Mouse (Mus musculus) gastrocnemius, postnatal 10 days (tissue): ENCODE results near the gene Ypel3. TPM values are rescaled to one million over a fixed set of nuclear protein-coding genes. Genes with fewer than 3 reads are reported as not detected.

ENCODE experiments used
- DNase-seq: peaks from one replicate; pipeline ENCODE4 v3.0.0; 2021; ENCODE audit warnings: mixed read lengths
- total RNA-seq, 2 experiments: library from RNA; stranded (reverse); gene quantifications; 2 replicates each; pipeline ENCODE4 v1.2.3; 2021

Gene Ypel3
- total RNA-seq, 2 experiments from 2014 or later, result 56.3 to 62.9 TPM

DNA sequence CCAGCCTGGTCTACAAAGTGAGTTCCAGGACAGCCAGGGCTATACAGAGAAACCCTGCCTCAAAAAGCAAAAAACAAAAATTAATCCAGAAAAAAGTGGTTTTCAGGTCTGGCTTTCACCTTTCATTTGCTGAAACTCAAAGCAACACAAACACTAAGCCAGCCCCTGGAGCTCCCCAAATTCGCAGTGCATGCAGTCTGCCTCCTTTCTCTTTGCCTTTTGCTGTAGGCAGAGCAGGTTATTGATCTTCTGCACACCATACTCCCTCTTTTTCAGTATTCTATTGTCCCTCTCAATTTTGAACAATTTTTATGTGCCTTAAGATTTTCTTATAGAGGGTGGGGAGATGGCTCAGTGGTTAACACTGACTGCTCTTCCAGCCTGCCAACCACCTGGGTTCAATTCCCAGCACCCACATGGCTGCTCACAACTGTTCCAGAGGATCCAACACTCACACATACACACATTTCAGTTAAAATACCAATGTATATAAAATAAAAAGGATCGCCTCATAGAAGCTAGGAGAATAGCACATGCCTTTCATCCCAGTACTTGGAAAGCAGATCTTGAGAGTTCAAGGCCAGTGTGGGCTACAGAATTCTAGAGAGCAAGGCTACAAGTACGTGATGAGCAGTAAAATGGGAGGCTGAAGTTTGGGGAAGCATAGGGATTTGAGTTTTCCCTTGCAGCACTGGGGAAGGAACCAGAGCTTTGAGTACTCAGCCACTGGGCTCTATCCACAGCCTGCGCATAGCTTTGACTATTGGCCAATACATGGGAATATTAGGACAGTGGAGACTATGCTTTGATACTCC, 16.9 kb downstream of the Ypel3 start:
- DNase-seq, result no peak

DNA sequence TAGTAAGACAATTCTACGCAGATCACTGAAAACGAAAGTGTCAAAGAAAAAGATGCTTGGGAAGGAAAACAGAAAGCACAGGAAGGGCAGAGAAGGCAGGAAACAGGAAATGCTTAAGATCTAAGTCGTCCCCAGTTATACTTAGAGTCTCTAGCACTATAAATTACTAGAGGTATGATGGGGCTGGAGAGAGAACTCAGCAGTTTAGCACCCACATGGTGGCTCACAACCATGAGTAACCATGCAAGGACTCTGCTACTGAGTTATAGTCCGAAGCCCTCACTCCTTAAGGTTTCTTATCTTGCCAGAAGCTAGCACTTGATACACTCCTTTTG, 17.5 kb downstream of the Ypel3 start:
- DNase-seq, result no peak

DNA sequence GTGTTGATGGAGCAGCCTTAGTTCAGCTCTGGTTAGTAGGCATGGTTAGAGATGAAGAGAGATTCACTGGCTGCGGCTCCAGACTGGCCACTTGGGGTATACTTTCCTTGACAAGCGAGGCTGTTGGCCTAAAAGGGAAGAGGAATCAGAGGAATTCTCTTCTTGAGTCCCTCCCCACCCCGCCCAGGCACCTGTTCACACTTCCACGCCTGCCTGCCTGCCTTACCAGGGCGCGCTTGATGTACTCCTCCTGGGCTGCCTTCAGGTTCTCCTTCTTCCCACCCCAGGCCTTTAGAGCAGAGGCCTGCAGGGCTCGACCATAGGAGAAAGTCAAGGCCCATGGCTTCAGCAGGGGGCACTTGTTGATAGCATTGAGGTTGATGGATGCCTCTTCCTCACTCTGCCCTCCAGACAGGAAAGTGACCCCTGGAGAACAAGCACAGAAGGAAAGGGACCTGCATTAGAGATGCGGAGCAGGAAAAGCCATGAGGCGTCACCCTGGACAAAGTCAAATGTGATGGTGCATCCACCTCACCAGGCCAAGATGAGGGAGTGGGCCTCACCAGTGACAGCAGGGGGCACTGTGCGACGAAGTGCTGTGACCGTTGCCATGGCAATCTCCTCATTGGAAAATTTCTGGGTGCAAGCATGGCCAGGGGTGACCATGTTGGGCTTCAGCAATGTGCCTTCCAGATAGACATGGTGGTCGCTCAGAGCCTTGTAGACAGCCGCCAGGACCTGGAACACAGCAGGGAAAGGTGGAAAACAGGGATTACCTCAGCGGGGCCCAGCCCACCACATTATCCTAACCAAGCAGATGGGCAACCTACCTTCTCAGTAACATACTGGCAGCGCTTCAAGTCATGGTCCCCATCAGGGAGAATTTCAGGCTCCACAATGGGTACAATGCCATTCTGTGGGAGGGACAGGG, 18.9 kb downstream of the Ypel3 start:
- no peak for DNase-seq

DNA sequence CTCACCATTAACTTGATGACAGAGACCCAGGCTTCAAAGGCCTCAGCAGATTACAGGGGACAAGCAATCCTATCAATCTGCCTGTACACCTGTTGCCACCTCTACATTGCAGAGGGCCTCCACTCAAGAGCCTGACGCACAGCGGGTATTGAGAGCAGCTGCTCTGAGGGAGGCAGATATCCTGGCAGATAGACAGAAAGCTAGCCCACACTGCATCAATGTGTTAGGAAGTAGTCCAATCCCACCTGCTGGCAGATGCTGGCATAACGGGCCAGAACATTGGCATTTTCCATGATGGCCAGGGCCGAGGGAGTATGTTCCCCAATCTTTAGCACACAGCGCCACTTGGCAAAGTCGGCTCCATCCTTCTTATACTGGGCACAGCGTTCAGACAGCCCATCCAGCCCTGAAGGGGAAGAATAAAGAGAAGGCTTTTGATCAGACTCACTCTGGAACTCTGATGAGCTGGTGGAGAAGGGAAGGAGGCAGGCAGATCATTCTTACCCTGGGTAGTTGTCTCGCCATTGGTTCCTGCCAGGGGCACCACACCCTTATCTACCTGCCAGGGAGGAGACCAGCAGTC, 19.7 kb downstream of the Ypel3 start:
- peak; percentile 21 for DNase-seq

DNA sequence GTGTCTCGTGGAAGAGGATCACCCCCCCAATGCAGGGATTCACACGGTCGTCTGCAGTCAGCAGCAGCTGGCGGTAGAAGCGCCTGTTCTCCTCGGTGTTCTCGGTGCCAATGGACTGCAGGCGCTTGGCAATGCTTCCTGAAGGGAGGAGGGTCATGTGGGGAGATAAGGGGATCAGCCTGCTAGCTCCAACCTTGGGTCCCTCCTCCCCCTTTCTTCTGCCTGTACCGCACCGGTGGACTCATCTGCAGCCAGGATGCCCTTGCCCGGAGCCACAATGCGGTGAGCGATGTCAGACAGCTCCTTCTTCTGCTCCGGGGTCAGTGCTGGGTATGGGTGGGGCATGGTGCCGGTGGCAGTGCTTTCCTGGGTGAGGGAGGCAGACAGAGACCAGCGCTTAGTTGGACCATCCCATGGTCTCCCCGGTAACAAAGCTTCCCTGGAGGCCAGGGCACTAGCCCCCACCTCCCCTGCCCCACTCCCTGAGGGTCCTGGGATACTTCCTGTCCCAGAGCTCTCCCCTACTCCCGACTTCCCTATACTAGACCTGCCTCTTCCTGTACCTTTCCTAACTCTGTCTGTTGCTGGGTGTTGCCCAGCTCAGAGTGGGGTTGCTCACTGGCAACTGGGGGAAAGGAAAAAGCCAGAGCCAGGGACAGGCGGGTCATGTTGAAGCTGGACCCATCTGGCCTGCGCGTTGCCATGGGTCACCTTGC, 20.8 kb downstream of the Ypel3 start, which contains the start of gene Fam57b:
Gene Fam57b, plus strand, starts transcription at position 258 of the 716 bp plus-strand sequence.
- peak; percentile 27 for DNase-seq

DNA sequence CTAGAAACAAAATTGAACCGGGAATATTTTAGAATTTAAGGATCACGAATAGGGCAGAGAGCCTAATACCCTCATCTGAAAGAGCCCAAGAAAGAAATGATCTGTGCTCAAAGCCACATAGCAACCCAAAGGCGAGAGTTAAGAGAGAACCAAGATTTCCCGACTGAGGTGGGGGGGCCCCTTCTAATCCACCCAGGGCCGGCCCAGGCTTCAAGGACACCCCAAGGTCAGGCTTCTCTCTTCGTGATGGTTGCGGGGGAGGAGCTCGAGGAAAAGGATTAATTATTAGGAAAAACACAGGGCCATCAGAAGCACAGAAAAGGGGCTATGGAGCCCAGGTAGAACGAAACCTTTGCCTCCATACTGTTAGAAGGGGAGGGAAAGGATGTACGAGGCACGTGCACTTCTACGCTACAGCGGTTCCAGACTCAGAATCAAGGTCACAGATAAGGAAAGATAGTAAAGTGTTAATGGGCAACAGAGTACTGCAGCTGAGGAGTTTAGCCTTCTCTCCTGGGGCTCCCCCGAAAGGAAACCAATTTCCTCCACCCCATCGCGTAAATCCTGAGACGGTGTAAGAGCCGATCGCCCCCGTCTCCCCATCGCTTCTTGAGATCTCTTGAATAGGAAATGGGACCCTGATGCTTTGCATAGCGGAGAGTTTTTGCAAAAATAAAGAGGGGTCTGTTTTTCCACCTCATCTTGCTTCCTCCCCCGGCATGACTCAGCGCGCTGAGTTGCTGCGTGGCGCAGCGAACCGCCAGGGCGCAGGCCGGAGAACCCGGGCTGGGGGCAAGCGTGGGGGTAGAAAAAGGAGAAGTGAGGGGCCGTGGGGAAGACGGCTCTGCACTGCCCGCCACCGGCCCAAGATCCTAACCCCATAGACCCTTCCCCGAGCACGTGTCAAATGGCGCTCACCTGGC, 21.6 kb downstream of the Ypel3 start:
- peak; percentile 27 for DNase-seq

DNA sequence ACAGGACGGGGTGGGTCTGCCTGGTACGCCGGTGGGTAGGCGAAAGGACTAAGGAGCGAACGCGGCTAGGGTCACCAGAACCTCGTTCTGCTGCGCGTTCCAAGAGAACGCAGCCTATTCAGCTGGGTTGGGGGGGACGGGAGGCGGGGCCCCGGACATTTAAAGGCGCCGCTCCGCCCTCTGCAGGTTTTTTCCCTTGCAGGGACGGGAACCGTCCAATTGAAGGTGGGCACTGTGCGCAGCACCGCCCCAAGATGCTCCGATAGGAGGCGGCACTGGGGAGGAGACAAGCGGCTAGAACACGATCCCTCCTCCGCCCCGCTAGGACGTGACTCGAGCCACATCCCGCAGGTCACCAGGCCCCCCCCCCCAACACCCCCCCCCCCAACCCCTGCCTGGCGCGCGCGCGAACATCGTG, 22.3 kb downstream of the Ypel3 start:
- peak; percentile 90 for DNase-seq

DNA sequence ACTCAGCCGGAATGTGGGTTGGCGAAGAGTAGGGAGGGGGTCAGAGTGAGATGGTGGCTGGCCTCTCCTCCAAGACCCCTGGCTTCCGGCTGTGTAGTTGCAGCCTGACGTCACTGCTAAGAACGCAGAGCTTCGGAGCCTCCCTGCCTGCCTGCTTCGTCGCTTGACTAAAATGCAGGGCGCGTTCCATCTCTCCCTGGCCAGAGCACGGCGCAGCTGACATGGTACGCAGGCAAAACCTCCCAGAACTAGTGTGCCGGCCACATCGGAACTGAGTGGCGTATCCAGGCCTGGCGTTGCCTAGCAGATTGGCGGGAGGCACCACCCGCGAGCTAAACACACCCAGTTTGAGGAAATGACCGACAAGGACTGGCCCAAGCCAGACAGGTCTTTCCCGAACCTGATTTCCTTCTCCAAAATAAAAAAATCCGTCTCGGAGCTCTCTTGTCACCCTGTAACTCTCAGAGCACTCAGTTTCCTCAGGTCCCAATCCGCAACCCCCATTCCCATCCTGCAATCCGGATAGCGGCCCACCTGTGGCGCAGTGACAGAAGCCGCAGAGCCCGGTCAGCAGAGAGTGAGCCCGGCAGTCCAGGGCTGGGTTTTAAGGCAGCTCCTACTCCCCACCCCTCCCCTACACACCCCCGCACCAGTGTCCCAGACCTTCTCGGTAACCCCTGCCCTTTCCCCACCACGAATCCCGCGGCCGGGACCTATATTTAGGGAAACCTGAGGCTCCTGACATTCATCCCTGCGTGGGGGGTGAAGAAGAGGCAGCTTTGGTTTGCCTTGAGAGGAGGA, 22.9 kb downstream of the Ypel3 start:
- DNase-seq, result peak; percentile 67

DNA sequence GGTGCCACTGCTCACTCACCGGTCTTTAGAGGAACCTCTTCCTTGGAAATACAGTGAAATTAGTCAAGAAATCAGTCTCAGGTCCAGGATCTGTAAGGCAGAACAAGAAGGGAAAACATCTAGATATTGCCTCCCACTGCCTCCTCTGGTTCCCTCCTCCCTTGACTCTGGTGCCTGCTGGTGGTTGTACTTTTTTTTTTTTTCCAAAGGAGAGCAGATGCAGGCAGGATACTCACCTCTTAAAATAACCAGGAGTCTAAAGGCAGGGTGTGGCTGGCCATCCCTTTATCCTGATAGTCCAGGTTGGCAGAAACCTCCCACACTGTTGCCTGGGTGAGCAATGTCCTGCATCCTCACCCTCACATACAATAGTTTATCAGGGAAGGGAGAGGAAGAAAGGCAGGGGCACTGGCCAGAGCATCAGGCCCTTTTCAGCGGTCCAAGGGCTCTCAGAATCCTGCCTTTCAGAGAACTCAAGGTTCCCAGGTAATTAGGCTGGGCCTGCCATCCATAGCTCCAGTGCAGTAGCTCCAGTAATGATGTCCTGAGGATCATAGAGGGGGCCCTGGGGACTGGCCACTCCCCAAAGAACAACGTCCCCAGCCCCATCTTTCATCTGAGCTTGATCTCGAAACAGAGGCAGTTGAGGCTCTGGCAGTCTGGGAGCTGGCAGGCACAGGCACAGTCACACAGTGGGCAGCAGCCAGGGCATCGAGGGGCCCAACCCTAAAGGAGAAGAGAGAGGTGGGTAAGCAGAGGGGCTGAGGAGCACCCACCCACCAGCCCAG, 23.7 kb downstream of the Ypel3 start:
- DNase-seq, result no peak

DNA sequence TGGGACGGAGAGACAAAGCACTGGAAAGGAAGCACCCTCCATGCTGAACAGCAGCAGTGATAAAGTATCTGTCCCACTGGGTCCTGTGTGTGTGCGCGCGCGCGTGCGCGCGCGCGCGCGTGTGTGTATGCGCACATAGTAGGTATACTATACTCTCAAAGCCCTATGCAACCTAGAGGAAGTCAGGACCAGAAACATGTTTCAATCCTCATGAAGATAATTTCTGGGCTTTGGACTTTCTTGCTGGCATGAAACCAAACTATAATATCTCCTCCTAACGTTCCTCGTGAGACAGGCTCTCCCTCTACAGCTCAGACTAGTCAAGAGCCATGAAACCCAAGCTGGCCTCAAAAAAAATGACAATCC, 24.3 kb downstream of the Ypel3 start:
- DNase-seq, result no peak

DNA sequence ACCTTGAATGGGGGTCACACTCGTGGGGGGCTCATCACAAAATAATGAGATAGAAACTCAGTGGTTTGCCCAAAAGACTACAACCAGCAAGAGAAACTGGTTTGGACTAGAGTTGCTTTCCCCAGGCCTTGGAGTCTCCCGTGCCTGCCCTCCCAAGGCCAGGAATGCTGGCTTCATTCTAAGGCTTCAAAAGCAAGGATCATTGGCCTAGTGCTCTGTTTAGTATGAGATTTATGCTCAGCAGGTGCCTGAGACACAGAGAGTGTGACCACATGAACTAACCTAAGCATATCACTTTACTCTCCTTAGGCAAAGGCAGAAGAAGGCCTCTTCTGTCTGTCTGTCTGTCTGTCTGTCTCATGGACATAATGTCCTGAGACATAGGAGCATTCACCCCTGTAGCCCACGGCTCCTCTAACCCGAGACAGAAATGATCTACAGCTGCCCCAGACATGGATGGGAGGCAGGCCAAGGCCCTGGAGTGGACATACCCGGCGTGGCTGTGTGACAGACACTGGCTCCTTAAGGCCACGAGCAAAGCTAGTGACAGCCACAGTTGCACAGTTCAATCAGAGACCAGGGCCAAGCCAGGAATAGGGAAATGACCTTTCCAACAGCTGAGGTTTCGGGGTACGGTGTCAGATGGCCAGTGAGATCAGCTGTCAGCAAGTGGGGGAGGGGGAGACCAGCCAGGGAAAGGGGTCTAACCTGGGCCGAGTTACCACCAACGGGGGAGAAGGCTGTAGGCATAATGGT, 25.6 kb downstream of the Ypel3 start:
- peak; percentile 58 for DNase-seq

DNA sequence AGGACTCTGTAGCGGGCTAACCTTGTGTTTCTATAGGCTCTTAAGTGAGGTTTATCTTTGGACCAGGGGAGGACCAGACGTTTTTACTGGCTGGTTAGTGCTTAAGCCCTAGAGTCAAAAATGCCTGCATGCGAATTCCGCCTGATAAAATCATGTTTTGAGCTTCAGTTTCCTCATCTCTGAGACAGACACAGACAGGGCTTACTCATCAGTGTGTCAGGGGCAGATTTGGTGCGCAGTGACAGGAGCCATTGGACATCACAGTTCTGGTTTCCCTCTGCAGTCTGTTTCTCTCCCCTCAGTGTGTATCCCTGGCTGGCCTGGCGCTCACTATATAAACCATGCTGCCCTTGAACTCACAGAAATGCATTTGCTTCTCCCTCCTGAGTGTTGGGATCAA, 26.4 kb downstream of the Ypel3 start:
- DNase-seq, result no peak

DNA sequence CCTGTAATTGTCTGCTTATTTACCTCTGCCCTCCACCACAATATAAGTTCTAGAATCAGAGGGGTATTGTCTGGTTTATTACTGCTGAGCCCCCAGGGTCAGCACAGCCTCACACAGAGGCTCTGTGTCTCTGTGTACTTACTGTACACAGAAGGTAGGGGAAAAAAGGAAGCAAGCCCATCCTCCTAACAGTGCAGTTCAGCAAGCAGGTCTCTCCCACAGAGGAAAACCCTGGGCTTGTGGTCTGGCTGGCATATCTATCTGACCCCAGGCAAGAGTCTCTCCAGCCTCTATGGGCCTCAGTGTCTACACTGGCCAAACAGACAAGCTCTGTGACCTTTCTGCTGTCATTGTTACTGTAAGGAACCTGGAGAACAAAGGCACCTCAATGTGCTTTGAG, 27.0 kb downstream of the Ypel3 start:
- DNase-seq, result no peak

DNA sequence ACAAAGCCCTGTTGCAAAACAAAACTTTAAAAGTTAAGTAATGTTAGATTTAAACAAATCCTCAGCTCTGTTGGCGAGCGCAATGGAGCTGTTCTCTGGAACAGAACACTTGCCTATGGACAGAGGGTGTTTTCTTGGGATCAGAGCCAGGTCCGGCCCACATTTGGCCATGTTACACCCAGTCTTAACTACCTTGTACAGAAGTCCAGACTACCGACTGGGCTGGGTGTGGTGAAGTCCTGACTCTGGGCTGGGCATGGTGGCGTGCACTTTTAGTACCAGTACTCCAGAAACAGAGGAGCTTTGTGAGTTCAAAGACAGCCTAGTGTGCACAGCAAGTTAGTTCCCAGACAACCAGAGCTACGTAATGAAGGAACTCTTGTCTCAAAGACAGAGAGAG, 30.2 kb downstream of the Ypel3 start:
- DNase-seq, result no peak

DNA sequence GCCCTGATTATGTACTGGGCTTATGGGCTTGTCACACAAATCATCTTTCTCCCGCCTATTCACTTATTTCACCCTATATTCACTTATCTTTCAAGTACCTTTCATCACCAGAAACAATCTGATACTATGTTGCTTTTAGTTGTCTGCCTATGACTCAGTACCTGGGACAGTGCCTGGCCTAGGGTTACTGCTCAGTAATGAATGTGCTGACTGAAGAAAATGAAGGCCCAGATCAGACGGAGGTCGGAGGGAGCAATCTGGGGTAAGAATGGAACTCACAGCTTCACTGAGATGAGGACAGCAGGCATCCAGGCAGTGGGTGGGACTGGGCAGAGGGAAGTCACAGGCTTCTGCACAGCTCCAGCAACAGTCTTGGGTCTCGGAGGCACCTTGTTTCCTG, 30.6 kb downstream of the Ypel3 start:
- DNase-seq, result no peak

DNA sequence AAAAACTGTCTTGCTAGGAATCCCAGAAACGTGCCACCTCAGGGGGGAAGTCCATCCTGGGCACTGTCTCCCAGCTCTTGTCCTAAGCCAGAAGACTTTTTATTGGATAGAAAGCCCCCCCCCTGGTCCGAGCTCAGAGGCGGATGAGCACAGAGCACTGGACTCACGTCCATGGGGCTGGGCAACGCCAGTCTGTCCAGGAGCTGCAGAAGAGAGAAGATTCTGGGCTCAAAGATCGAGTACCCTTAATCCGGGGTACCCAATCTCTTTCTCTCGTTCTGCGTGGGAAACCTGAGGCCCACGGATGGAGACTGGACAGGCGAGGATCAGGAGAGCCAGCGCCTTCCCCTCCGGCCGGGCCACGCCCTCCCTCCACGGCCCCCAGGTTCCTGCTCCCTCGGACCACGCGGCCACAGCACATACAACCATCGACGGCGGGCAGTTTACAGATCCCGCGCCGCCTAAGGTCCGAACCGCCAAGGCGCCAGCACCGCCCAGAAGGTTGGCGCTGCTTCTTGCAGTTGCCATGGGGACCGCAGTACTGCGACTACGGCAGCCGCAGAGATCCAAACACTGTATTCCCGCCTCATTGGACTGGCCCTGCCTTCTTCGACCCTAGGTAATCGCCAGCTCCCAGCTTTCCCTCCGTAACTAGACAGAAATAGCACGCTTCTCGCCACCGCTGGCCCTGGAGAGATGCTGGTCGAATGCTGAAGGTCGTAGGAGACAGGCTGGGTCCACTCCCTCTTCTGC, 32.1 kb downstream of the Ypel3 start:
- DNase-seq, result peak; percentile 83

DNA sequence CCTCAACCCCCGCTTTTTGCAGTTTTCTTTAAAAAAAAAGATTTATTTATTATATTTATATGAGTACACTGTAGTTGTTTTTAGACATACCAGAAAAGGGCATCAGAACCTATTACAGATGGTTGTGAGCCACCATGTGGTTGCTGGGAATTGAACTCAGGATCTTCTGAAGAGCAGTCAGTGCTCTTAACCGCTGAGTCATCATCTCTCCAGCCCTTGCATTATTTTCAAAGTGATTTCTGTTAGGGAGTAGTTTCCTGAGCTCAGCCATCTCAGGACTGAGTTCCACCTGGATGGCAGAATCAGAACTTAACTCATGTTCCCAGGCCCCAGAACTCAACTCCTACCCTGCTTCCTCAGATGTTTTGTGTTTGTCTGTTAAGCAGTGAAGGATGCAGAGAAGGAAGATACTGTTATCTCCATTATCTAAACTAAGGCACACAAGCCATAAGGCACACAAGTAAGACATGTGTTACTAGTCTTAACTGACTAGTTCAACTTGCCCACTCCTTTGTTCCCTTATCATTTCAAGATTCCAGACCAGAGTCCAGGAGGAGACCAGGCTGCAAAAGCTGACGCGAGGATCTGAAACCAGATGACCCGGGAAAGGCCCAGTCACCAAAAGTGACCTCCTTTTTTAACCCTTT, 33.1 kb downstream of the Ypel3 start:
- no peak for DNase-seq
